Mouse (Mus musculus) intestine, embryonic 16.5 days (tissue): Measurements from ENCODE around the gene Il6. TPM values are rescaled to one million over a fixed set of nuclear protein-coding genes. Genes with fewer than 3 reads are reported as not detected.

Source experiments
- ATAC-seq: fragments of 200-750 bp; cut with Nextera tagmentation; 2 replicates; pipeline ENCODE4 v1.8.0; 2017; ENCODE audit warnings: moderate TSS enrichment, moderate library complexity
- H3K27ac ChIP-seq: fragments of 300-500 bp; sonication (generic); 2 replicates; pipeline ENCODE4 v1.5.1; 2014; ENCODE audit warnings: mild to moderate bottlenecking, low read length
- H3K27me3 ChIP-seq: fragments of 300-500 bp; sonication (generic); replicated peaks from 2 replicates; pipeline ENCODE4 v1.6.1; 2014; ENCODE audit warnings: low read length, control low read depth, mixed read lengths; ENCODE audit not compliant: control insufficient read depth, insufficient read depth
- H3K36me3 ChIP-seq: fragments of 300-500 bp; sonication (generic); 2 replicates; pipeline ENCODE4 v1.6.1; 2014; ENCODE audit warnings: low read length, control low read depth; ENCODE audit not compliant: control insufficient read depth, insufficient read depth
- H3K4me1 ChIP-seq: fragments of 300-500 bp; sonication (generic); 2 replicates; pipeline ENCODE4 v1.6.1; 2014; ENCODE audit warnings: low read length, control low read depth, mixed read lengths; ENCODE audit not compliant: control insufficient read depth, insufficient read depth
- H3K4me2 ChIP-seq: fragments of 300-500 bp; sonication (generic); 2 replicates; pipeline ENCODE4 v1.6.1; 2014; ENCODE audit warnings: low read depth, low read length, control low read depth
- H3K4me3 ChIP-seq: fragments of 300-500 bp; sonication (generic); 2 replicates; pipeline ENCODE4 v1.5.1; 2014; ENCODE audit warnings: mild to moderate bottlenecking, low read length
- H3K9ac ChIP-seq: fragments of 300-500 bp; sonication (generic); 2 replicates; pipeline ENCODE4 v1.6.1; 2014; ENCODE audit warnings: low read depth, low read length
- H3K9me3 ChIP-seq: fragments of 300-500 bp; sonication (generic); 2 replicates; pipeline ENCODE4 v1.6.1; 2016; ENCODE audit warnings: low read length, control low read depth; ENCODE audit not compliant: control insufficient read depth
- WGBS: fragments of 180-500 bp; shearing (Covaris S2); extraction: QIAGEN DNeasy Blood & Tissue Kit; methylation state at CpG from one replicate; pipeline ENCODE4 v1.1.7; 2014; 5-methylcytosine and 5-hydroxymethylcytosine counted together
- polyA plus RNA-seq: library from polyadenylated mRNA; unstranded; fragments of >200 nt; fragmentation: Nextera tagmentation; extraction: Ambion mirVana; gene quantifications from 2 replicates; pipeline ENCODE4 v1.2.1, GENCODE M21; 2015

Gene Il6
- polyA plus RNA-seq, result 0.16 and 0.18 TPM in 2 replicates

DNA sequence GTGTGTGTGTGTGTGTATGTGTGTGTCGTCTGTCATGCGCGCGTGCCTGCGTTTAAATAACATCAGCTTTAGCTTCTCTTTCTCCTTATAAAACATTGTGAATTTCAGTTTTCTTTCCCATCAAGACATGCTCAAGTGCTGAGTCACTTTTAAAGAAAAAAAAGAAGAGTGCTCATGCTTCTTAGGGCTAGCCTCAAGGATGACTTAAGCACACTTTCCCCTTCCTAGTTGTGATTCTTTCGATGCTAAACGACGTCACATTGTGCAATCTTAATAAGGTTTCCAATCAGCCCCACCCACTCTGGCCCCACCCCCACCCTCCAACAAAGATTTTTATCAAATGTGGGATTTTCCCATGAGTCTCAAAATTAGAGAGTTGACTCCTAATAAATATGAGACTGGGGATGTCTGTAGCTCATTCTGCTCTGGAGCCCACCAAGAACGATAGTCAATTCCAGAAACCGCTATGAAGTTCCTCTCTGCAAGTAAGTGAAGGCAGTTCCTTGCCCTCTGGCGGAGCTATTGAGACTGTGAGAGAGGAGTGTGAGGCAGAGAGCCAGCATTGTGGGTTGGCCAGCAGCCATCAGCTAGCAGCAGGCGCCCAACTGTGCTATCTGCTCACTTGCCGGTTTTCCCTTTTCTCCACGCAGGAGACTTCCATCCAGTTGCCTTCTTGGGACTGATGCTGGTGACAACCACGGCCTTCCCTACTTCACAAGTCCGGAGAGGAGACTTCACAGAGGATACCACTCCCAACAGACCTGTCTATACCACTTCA lies at the start of gene Il6:
TSS of gene Il6 (plus strand) at position 389 of the 778 bp plus-strand sequence.
- no peak within 1 kb of the TSS for H3K27ac ChIP-seq
- no peak within 1 kb of the TSS for H3K4me3 ChIP-seq
- 56% methylated on average over 16 of the region's 16 CpGs for WGBS
- ATAC-seq, result peak; percentile 81; the same call in 1 of the 2 replicates
- H3K36me3 ChIP-seq, result no peaks in the 10 kb centered on the region
- no peaks in the 10 kb centered on the region for H3K4me1 ChIP-seq
- H3K4me2 ChIP-seq, result no peak within 1 kb of the TSS
- H3K27me3 ChIP-seq, result no peaks in the 10 kb centered on the region
- H3K9ac ChIP-seq, result no peak within 1 kb of the TSS
- no peaks in the 10 kb centered on the region for H3K9me3 ChIP-seq

GRCm38 (mm10) chr5:29963488-29963887 lies 49.4 kb upstream of the Il6 start:
- no peaks in the 10 kb centered on the region for H3K9me3 ChIP-seq
- no peaks in the 10 kb centered on the region for H3K36me3 ChIP-seq
- ATAC-seq, result no peak
- H3K27me3 ChIP-seq, result no peaks in the 10 kb centered on the region
- no peak overlapping the region for H3K4me3 ChIP-seq
- H3K4me2 ChIP-seq, result no peak overlapping the region
- no peak overlapping the region for H3K9ac ChIP-seq
- H3K4me1 ChIP-seq, result no peaks in the 10 kb centered on the region
- WGBS, result 71% methylated on average over 1 of the region's 1 CpGs
- H3K27ac ChIP-seq, result no peak overlapping the region

- no peaks in the 10 kb centered on the region for H3K9me3 ChIP-seq
- H3K27ac ChIP-seq, result no peak overlapping the region
- no peak for ATAC-seq
- 37% methylated on average over 1 of the region's 1 CpGs for WGBS
- no peaks in the 10 kb centered on the region for H3K4me1 ChIP-seq
- no peak overlapping the region for H3K4me3 ChIP-seq
- H3K4me2 ChIP-seq, result no peak overlapping the region
- H3K9ac ChIP-seq, result no peak overlapping the region
- H3K27me3 ChIP-seq, result no peaks in the 10 kb centered on the region
- no peaks in the 10 kb centered on the region for H3K36me3 ChIP-seq
Observed at GRCm38 (mm10) chr5:29970212-29970611, 42.7 kb upstream of the Il6 start.

- H3K4me2 ChIP-seq, result no peak overlapping the region
- H3K36me3 ChIP-seq, result no peaks in the 10 kb centered on the region
- no peak for ATAC-seq
- no peak overlapping the region for H3K27ac ChIP-seq
- no peak overlapping the region for H3K4me3 ChIP-seq
- H3K4me1 ChIP-seq, result no peaks in the 10 kb centered on the region
- no peak overlapping the region for H3K9ac ChIP-seq
- H3K9me3 ChIP-seq, result no peaks in the 10 kb centered on the region
- 89% methylated on average over 5 of the region's 5 CpGs for WGBS
- H3K27me3 ChIP-seq, result no peaks in the 10 kb centered on the region
Observed at GRCm38 (mm10) chr5:29972796-29973195, 40.1 kb upstream of the Il6 start.

DNA sequence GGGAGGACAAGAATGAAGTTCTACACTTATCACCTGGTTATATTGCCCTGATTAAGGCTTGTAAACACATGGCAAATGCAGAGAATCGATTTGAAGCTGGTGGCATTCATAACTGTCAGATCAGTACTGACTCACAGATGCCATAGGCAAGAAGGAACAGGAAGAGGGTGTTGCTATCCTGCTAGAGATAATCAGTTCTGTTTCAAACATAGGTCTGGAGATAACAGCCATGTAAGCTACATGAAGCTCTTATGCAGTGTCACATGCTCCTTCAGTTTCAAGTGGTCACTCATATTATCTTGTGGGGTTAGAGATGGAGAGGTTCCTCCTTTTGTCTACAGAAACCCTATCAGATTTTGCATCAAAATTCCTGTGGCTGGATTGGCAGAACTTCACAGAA lies 39.4 kb upstream of the Il6 start:
- Histone ChIP-seq H3K4me3 (no peak overlapping the region), H3K9me3 (no peaks in the 10 kb centered on the region), H3K27ac (no peak overlapping the region), H3K4me2 (no peak overlapping the region), H3K27me3 (no peaks in the 10 kb centered on the region), H3K36me3 (no peaks in the 10 kb centered on the region), H3K9ac (no peak overlapping the region), H3K4me1 (no peaks in the 10 kb centered on the region)
- no peak for ATAC-seq
- WGBS, result 43% methylated on average over 1 of the region's 1 CpGs

DNA sequence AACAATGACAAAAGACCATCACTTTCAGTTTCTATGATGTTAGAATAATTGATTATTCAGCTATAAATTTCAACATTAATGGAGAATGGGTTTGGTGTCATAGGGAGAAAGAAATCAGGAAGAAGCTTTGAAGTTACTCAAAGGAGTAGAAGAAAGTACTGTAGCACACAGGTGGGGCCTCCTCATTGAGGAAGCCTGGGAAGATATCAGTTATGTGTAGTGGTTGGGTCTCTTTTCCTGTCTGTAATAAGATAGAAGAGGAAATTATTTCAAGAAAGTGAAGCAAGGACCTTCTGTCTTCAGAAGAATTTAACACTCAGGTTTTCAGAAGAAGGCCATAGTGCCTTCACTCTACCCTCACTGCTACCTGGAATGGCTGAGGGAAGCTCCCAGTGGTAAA lies 38.8 kb upstream of the Il6 start:
- no peak for ATAC-seq

DNA sequence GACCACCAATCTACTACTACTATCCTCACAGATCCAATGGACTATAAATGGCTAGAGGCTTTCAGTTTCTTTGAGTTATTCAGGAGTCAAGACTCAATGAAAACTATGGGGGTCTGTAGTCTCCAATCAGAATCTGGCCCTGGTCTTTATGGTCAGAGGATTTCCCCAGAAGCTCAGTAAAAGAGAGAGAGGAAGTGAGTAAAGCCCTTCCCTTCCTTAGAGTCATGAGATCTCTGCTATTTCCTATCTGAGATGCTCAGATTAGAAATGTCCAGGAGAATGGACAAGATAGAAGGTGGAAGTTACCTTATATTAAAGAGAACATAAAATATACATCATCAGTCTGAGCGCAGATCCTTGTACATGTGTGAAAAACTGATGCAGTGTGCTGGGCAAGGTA lies 19.3 kb upstream of the Il6 start:
- Histone ChIP-seq H3K36me3 (no peaks in the 10 kb centered on the region), H3K27me3 (no peaks in the 10 kb centered on the region), H3K9ac (no peak overlapping the region), H3K27ac (no peak overlapping the region), H3K9me3 (no peaks in the 10 kb centered on the region), H3K4me2 (no peak overlapping the region), H3K4me3 (no peak overlapping the region), H3K4me1 (no peaks in the 10 kb centered on the region)
- no peak for ATAC-seq
- WGBS, result 89% methylated on average over 1 of the region's 1 CpGs

More for the DNA sequence above, 38.8 kb upstream of the Il6 start:
- no peak overlapping the region for H3K27ac ChIP-seq
- H3K4me1 ChIP-seq, result no peaks in the 10 kb centered on the region
- H3K9me3 ChIP-seq, result no peaks in the 10 kb centered on the region
- no peak overlapping the region for H3K9ac ChIP-seq
- no peak overlapping the region for H3K4me3 ChIP-seq
- H3K4me2 ChIP-seq, result no peak overlapping the region
- no peaks in the 10 kb centered on the region for H3K27me3 ChIP-seq
- H3K36me3 ChIP-seq, result no peaks in the 10 kb centered on the region

DNA sequence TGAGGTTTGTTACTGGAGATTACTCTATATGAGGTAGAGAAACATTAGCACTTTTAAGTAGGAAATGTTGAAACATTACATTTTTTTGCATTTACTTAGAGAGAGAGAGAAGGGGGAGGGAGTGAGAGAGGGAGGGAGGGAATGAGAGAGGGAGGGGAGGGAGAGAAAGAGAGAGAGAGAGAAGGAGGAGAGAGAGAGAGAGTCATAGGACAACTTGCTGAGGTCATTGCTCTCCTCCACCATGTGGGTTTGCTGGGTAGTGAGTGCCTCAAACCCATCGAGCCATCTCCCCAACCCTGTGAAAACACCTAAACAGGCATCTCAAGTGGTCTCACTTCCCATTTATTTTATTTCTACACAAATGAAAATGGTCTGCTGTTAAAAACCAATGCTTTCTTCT lies 18.6 kb upstream of the Il6 start:
- WGBS, result 72% methylated on average over 1 of the region's 1 CpGs

DNA sequence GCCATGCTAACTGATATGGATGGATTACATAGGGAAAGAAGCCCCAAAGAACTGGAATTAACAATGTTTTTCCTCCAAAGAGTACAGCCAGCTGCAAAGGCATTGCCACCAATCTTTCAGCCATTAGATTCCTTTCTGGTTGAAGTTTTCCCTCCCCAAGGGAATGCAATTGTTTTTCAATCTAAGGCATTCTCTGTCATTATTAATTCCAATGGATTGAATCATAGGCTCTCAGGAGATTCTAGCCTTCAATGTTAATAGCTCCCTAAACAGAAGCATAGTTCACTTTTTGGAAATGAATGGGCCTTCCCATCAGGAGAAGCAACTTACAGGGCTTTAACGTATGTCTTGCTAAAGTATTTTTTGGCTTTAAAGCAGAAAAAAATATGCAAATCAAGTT lies 15.6 kb upstream of the Il6 start:
- Histone ChIP-seq H3K9me3 (no peaks in the 10 kb centered on the region), H3K27me3 (no peaks in the 10 kb centered on the region), H3K36me3 (no peaks in the 10 kb centered on the region), H3K9ac (no peak overlapping the region), H3K4me2 (no peak overlapping the region), H3K4me3 (no peak overlapping the region), H3K4me1 (no peaks in the 10 kb centered on the region), H3K27ac (no peak overlapping the region)
- ATAC-seq, result no peak
- 74% methylated on average over 1 of the region's 1 CpGs for WGBS

More for the DNA sequence above, 18.6 kb upstream of the Il6 start:
- no peak overlapping the region for H3K4me3 ChIP-seq
- ATAC-seq, result no peak
- no peaks in the 10 kb centered on the region for H3K27me3 ChIP-seq
- no peak overlapping the region for H3K27ac ChIP-seq
- no peaks in the 10 kb centered on the region for H3K36me3 ChIP-seq
- no peaks in the 10 kb centered on the region for H3K4me1 ChIP-seq
- no peak overlapping the region for H3K9ac ChIP-seq
- no peak overlapping the region for H3K4me2 ChIP-seq
- H3K9me3 ChIP-seq, result no peaks in the 10 kb centered on the region

DNA sequence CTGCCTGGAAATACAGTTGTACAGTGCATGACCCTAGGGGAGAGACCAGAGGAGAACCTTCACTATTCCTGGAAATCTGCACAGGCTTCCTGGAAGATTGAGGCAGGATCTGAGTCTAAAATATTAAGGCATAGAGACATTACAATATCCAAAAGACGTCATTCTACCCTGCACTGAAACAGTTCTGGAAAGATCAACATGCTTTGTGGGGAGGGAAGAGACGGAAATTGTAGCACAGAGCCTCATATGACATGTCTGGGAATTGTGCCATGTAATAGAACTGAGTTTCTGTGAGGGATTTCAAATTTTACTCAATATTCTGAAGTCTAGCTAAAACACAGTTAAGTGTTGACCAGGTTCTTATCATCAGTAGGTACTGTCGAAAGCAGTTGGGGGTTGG lies 12.0 kb upstream of the Il6 start:
- no peak overlapping the region for H3K27ac ChIP-seq
- no peak overlapping the region for H3K4me3 ChIP-seq
- WGBS, result 65% methylated on average over 3 of the region's 3 CpGs
- ATAC-seq, result no peak
- H3K36me3 ChIP-seq, result no peaks in the 10 kb centered on the region
- H3K4me2 ChIP-seq, result no peak overlapping the region
- no peaks in the 10 kb centered on the region for H3K9me3 ChIP-seq
- H3K9ac ChIP-seq, result no peak overlapping the region
- no peaks in the 10 kb centered on the region for H3K4me1 ChIP-seq
- no peaks in the 10 kb centered on the region for H3K27me3 ChIP-seq
